Mouse (Mus musculus): Measurements from ENCODE around the gene Aqp12.

Aqp12 gene

GRCm38 (mm10) chr1:93015136-93015535 lies 9.0 kb downstream of the Aqp12 start:
- DNase-seq (ENCODE audit: low read depth), result no peak

DNA sequence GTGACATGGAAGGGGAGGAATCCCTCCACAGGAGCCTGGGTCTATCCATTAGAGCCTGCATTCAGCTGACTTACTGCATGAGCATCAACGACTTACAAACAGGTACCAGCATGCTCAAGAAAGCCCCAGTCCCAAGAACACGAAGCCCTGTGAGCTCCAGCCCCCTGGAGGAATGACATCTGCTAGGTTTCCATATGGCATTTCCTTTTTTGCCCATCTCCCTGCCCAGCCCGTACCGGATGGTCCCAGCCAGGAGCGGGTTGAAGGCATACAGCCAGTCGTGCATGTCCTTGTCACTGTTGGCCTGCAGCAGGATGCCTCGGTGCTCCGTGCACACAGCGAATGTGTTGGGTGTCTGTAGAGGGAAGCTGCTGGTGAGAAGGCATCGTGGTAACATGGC lies 12.6 kb downstream of the Aqp12 start:
- DNase-seq (ENCODE audit: low read depth), result no peak

GRCm38 (mm10) chr1:93020602-93021001 lies 14.5 kb downstream of the Aqp12 start:
- no peak for DNase-seq (ENCODE audit: low read depth)

- DNase-seq (ENCODE audit: low read depth), result no peak
Observed at GRCm38 (mm10) chr1:93026600-93026999, 20.5 kb downstream of the Aqp12 start.

DNA sequence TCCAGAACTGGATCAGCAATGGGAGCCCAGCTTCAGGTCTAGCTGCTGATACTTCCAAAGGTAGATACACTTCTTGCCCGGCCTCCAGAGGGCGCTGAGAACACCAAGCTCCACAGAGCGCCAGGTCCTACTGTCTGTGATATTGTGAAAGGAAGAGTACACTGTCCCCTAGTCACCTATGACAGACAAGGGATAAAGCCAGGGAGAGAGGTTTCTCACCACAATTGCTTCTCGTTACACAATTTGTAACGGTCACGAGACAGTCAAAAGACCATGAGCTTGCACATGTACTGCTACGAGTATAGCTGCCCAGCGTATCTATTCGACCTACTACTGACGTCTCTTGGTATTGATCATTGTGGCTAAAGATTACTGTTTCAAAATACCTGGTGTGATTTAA lies 23.3 kb downstream of the Aqp12 start:
- no peak for DNase-seq (ENCODE audit: low read depth)

DNA sequence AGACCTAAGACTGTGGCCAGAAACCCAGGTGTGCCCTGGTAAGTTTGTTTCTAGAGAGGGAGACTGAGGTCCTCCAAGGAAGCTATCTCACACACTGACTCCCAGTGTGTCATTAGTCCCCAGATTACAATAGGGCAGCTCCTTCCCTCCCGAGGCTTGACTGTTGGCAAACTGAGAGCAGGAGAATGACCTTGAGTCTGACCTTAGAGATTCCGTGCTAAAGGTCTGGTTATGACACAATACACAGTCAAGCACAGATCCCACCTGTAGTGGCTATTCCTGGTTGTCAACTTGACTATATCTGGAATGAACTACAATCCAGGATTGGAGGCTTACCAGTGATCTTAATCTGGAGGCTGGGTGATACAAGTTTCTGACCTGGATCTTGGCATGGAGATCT lies 23.9 kb downstream of the Aqp12 start:
- DNase-seq (ENCODE audit: low read depth), result no peak

DNA sequence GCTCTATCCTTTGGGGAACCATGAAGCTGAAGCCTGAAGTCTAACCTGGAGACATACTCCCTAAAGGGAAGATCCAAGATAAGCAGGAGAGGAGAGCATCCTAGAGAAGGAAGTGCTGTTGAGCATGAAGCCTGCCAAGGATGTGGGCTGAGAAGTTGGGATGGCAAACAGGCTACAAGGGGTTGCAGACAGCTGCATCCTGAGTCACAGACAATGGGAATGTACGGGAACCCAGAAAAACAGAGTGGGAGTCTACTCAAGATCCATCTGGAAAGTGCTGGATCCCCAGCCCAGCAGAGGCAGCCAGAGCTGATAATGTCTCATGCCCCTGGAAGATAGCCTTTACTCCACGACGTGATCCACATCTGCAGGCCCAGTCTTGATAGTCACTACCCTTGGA lies 25.1 kb downstream of the Aqp12 start:
- no peak for DNase-seq (ENCODE audit: low read depth)

GRCm38 (mm10) chr1:93033989-93034388 lies 27.9 kb downstream of the Aqp12 start:
- no peak for DNase-seq (ENCODE audit: low read depth)

- no peak for DNase-seq (ENCODE audit: low read depth)
Observed at GRCm38 (mm10) chr1:93035981-93036380, 29.8 kb downstream of the Aqp12 start.

- DNase-seq (ENCODE audit: low read depth), result no peak
Observed at GRCm38 (mm10) chr1:93046153-93046789, 40.1 kb downstream of the Aqp12 start.

- DNase-seq (ENCODE audit: low read depth), result no peak
Observed at GRCm38 (mm10) chr1:93050071-93050470, 43.9 kb downstream of the Aqp12 start.

DNA sequence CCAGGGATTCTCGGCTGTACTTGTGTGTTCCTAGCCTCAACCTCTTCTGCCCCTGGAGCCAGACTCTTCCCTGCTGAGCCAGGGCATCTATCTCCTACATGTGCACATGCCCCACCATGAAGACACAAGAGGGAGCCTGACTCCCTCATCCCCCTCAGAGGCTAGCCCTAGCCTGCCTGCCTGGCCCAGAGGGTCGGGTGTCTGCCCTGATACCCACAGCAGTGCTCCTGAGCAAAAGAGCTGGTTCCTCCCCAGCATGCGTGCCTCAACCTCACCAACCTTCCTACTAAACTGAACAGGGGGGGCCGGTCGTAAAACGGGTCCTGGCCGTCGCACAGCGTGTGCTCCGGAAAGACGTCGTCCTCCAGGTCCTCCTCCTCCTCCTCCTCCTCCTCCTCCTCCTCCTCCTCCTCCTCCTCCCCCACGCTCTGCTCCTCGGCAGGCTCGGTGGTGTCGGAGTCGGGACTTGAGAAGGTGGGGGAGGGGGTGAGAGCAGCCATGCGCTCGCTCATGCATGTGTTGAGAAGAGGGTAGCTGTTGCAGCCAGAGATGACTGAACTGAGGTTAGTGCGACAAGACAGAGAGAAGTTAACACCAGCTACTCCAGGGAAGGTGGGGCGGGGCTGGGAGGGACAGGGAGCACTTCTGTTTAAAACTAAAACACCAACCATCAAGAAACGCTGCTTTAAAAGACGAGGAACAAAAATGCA lies 45.1 kb downstream of the Aqp12 start:
- DNase-seq (ENCODE audit: low read depth), result no peak
